Mouse (Mus musculus) embryo, embryonic 9.5 days (tissue): ENCODE measurements around the gene Ghdc.

ENCODE experiments used
- DNase-seq: peaks from one replicate; pipeline ENCODE4 v3.0.0-alpha.2; 2017; ENCODE audit errors: extremely low spot score

The Ghdc gene

GRCm38 (mm10) chr11:100782568-100782967 lies 11.8 kb upstream of the Ghdc start:
- no peak for DNase-seq

GRCm38 (mm10) chr11:100781763-100782475 lies 11.2 kb upstream of the Ghdc start:
- DNase-seq = no peak

GRCm38 (mm10) chr11:100780247-100780646 lies 9.5 kb upstream of the Ghdc start:
- DNase-seq = no peak

GRCm38 (mm10) chr11:100778069-100778468 lies 7.3 kb upstream of the Ghdc start:
- no peak for DNase-seq

- no peak for DNase-seq
Measured at GRCm38 (mm10) chr11:100775921-100776320, 5.2 kb upstream of the Ghdc start.

GRCm38 (mm10) chr11:100774261-100774660 lies 3.5 kb upstream of the Ghdc start:
- no peak for DNase-seq

GRCm38 (mm10) chr11:100769980-100770379 lies 777 bp downstream of the Ghdc start:
- DNase-seq = no peak

- no peak for DNase-seq
Measured at GRCm38 (mm10) chr11:100767871-100768270, 2.9 kb downstream of the Ghdc start.

GRCm38 (mm10) chr11:100766726-100767125 lies 4.0 kb downstream of the Ghdc start:
- no peak for DNase-seq

- no peak for DNase-seq
Measured at GRCm38 (mm10) chr11:100762831-100763230, 7.9 kb downstream of the Ghdc start, which contains the start of gene Hcrt. Hcrt (minus strand) TSS chr11:100762931.

GRCm38 (mm10) chr11:100761547-100762045 lies 9.2 kb downstream of the Ghdc start:
- DNase-seq = peak; percentile 92

- DNase-seq = peak; percentile 25
Measured at GRCm38 (mm10) chr11:100759611-100760233, 11.0 kb downstream of the Ghdc start, which contains the start of gene Kcnh4. Kcnh4 (minus strand) TSS chr11:100759942.

GRCm38 (mm10) chr11:100758707-100759610 lies 11.8 kb downstream of the Ghdc start:
- DNase-seq = peak; percentile 78

GRCm38 (mm10) chr11:100757566-100757965 lies 13.2 kb downstream of the Ghdc start:
- no peak for DNase-seq

GRCm38 (mm10) chr11:100756476-100756875 lies 14.3 kb downstream of the Ghdc start:
- DNase-seq = no peak

- no peak for DNase-seq
Measured at GRCm38 (mm10) chr11:100754693-100755057, 16.1 kb downstream of the Ghdc start.

GRCm38 (mm10) chr11:100754021-100754692 lies 16.6 kb downstream of the Ghdc start:
- DNase-seq = no peak

GRCm38 (mm10) chr11:100752294-100752693 lies 18.5 kb downstream of the Ghdc start:
- no peak for DNase-seq

GRCm38 (mm10) chr11:100750127-100750526 lies 20.6 kb downstream of the Ghdc start:
- no peak for DNase-seq

GRCm38 (mm10) chr11:100749469-100749868 lies 21.3 kb downstream of the Ghdc start:
- DNase-seq = no peak

GRCm38 (mm10) chr11:100748620-100749019 lies 22.1 kb downstream of the Ghdc start:
- no peak for DNase-seq

GRCm38 (mm10) chr11:100747114-100747513 lies 23.6 kb downstream of the Ghdc start:
- DNase-seq = no peak
